8 mouse cellular contexts compared by ENCODE assay signal in genomic region chr6:88898534-88899048, GRCm38 (mm10). TPM values are rescaled to one million over a fixed set of nuclear protein-coding genes. Genes with fewer than 3 reads are reported as not detected.
A peak's percentile ranks its signal among the peaks of the same experiment; 100 is the strongest.
DNase-seq lines count a peak whose midpoint lies in the region; ATAC-seq lines count a peak whose summit lies in the region.

Gene Mcm2 (minus strand): TSS chr6:88898780.

- WGBS in heart, embryonic 14.5 days, result under 1% methylated on average over 33 of the region's 33 CpGs
- WGBS in liver, embryonic 13.5 days (ENCODE audit: insufficient replicate concordance), result under 1% methylated on average over 33 of the region's 33 CpGs
- under 1% methylated on average over 33 of the region's 33 CpGs for WGBS in stomach, embryonic 16.5 days

- H3K4me3 ChIP-seq in heart, embryonic 14.5 days (ENCODE audit: control insufficient read depth in 1 of 2, insufficient read depth in 1 of 2, low read depth in 1 of 2, low read length in 2 of 2), result peak within 1 kb of the TSS; percentile 73 to 86
- H3K4me3 ChIP-seq in liver, embryonic 13.5 days (replicated peaks), result peak within 1 kb of the TSS; percentile 89
- H3K4me3 ChIP-seq in stomach, embryonic 16.5 days (replicated peaks; ENCODE audit: low read length), result peak within 1 kb of the TSS; percentile 71

- H3K36me3 ChIP-seq in heart, embryonic 14.5 days (ENCODE audit: control insufficient read depth, insufficient read depth, low read length), result peaks cover 34% of the 10 kb centered on the region
- H3K36me3 ChIP-seq in liver, embryonic 13.5 days, result peaks cover 38% of the 10 kb centered on the region
- H3K36me3 ChIP-seq in stomach, embryonic 16.5 days (ENCODE audit: control insufficient read depth, insufficient read depth, low read length), result peaks cover 3% of the 10 kb centered on the region; the same call in 1 of the 2 replicates

- peak within 1 kb of the TSS; percentile 69 to 81 for H3K27ac ChIP-seq in heart, embryonic 14.5 days (replicated peaks in 1 of 2; ENCODE audit: control insufficient read depth in 1 of 2, insufficient read depth in 1 of 2, low read depth in 2 of 2, low read length in 2 of 2)
- peak within 1 kb of the TSS; percentile 82 for H3K27ac ChIP-seq in liver, embryonic 13.5 days
- peak within 1 kb of the TSS; percentile 77 for H3K27ac ChIP-seq in stomach, embryonic 16.5 days (ENCODE audit: low read length)

- DNase-seq in c-Kit-negative CD71-positive TER-119-positive erythroid progenitor cells, embryonic 14.5 days (ENCODE audit: low read depth, low spot score), result peak; percentile 96
- peak; percentile 78 for DNase-seq in fibroblast of lung, adult 2 months (ENCODE audit: low read depth)
- peak; percentile 98 for DNase-seq in kidney, postnatal 14 days
- DNase-seq in liver, embryonic 13.5 days, result peak; percentile 94
- peak; percentile 99 for DNase-seq in neural tube, embryonic 10.5 days (ENCODE audit: extremely low spot score, low spot score)

- H3K4me2 ChIP-seq in heart, embryonic 14.5 days (ENCODE audit: low read length), result peak within 1 kb of the TSS; percentile 89
- H3K4me2 ChIP-seq in liver, embryonic 13.5 days, result peak within 1 kb of the TSS; percentile 94
- H3K4me2 ChIP-seq in stomach, embryonic 16.5 days (ENCODE audit: low read depth, low read length), result peak within 1 kb of the TSS; percentile 72

- H3K9ac ChIP-seq in heart, embryonic 14.5 days (ENCODE audit: low read length), result peak within 1 kb of the TSS; percentile 93
- H3K9ac ChIP-seq in liver, embryonic 13.5 days, result peak within 1 kb of the TSS; percentile 93
- peak within 1 kb of the TSS; percentile 81 for H3K9ac ChIP-seq in stomach, embryonic 16.5 days (ENCODE audit: low read length)

- peaks cover 11 to 37% of the 10 kb centered on the region in 2 experiments; a peak in 3 of 4 replicates for H3K4me1 ChIP-seq in heart, embryonic 14.5 days (ENCODE audit: control insufficient read depth in 2 of 2, insufficient read depth in 2 of 2, low read length in 2 of 2)
- H3K4me1 ChIP-seq in liver, embryonic 13.5 days (replicated peaks), result peaks cover 77% of the 10 kb centered on the region
- H3K4me1 ChIP-seq in stomach, embryonic 16.5 days (ENCODE audit: control insufficient read depth, insufficient read depth, low read length), result peaks cover 28% of the 10 kb centered on the region

- ATAC-seq in CD4-positive, CD25-positive, alpha-beta regulatory T cell, adult 4 months, result peak; percentile 75
- peak; percentile 75 for ATAC-seq in heart, embryonic 14.5 days (ENCODE audit: insufficient number of reproducible peaks, insufficient read depth, low FRiP score, low read depth)
- ATAC-seq in liver, embryonic 13.5 days (ENCODE audit: low read depth), result peak; percentile 67
- ATAC-seq in stomach, embryonic 16.5 days (ENCODE audit: insufficient read depth, low FRiP score), result peak; percentile 89

- H3K9me3 ChIP-seq in heart, embryonic 14.5 days (ENCODE audit: control insufficient read depth, low read length), result no peaks in the 10 kb centered on the region
- H3K9me3 ChIP-seq in liver, embryonic 13.5 days (replicated peaks), result no peaks in the 10 kb centered on the region
- H3K9me3 ChIP-seq in stomach, embryonic 16.5 days (replicated peaks; ENCODE audit: control insufficient read depth, low read length), result no peaks in the 10 kb centered on the region

- no peaks in the 10 kb centered on the region for H3K27me3 ChIP-seq in heart, embryonic 14.5 days (ENCODE audit: control insufficient read depth, insufficient read depth, low read length)
- no peaks in the 10 kb centered on the region for H3K27me3 ChIP-seq in liver, embryonic 13.5 days
- no peaks in the 10 kb centered on the region for H3K27me3 ChIP-seq in stomach, embryonic 16.5 days (ENCODE audit: control insufficient read depth, insufficient read depth, low read length)

RNA-seq across cellular contexts. Expression of gene Mcm2, which starts in this region (rescaled TPM):
- 10 to 100 TPM; 19.8 to 34.7 TPM for polyA plus RNA-seq in CD4-positive, CD25-positive, alpha-beta regulatory T cell, adult 4 months (2017; shearing (Covaris generic))
- polyA plus RNA-seq in heart, embryonic 14.5 days (2014; fragmentation: Nextera tagmentation; extraction: Ambion mirVana), result 79.2 and 83.9 TPM in 2 replicates
- polyA plus RNA-seq in liver, embryonic 13.5 days (2015; fragmentation: Nextera tagmentation; extraction: Ambion mirVana), result 186 and 202 TPM in 2 replicates
- 96.4 and 98.4 TPM in 2 replicates for polyA plus RNA-seq in stomach, embryonic 16.5 days (2015; fragmentation: Nextera tagmentation; extraction: Ambion mirVana)

Comparison
In these comparisons a context has a peak if more than half of its experiments do, and no peak if none do; other contexts are left out.
1. Peak in every context shown above with its lines: DNase-seq, ATAC-seq, H3K4me3 ChIP-seq and H3K27ac ChIP-seq.